Mouse (Mus musculus) intestine, postnatal 0 days (tissue): Measurements from ENCODE around the gene Gm28041. TPM values are rescaled to one million over a fixed set of nuclear protein-coding genes. Genes with fewer than 3 reads are reported as not detected.
"Not testable (repeated sequence)": the region's sequence is repeated elsewhere in the genome, so short reads cannot be mapped to it uniquely, and the experiment has no call there.

ENCODE experiments used
- ATAC-seq: fragments of 200-750 bp; cut with Nextera tagmentation; 2 replicates; pipeline ENCODE4 v1.8.0; 2017; ENCODE audit warnings: mild to moderate bottlenecking, moderate TSS enrichment, moderate library complexity
- H3K27ac ChIP-seq: fragments of 300-500 bp; sonication (generic); 2 replicates; pipeline ENCODE4 v1.5.1; 2014; ENCODE audit warnings: mild to moderate bottlenecking, low read depth, low read length, moderate library complexity
- H3K27me3 ChIP-seq: fragments of 300-500 bp; sonication (generic); replicated peaks from 2 replicates; pipeline ENCODE4 v1.6.1; 2014; ENCODE audit warnings: low read length, mixed read lengths; ENCODE audit not compliant: control insufficient read depth, insufficient read depth
- H3K36me3 ChIP-seq: fragments of 300-500 bp; sonication (generic); 2 replicates; pipeline ENCODE4 v1.6.1; 2014; ENCODE audit warnings: mild to moderate bottlenecking, moderate library complexity; ENCODE audit not compliant: control insufficient read depth, insufficient read depth
- H3K4me1 ChIP-seq: fragments of 300-500 bp; sonication (generic); replicated peaks from 2 replicates; pipeline ENCODE4 v1.6.1; 2014; ENCODE audit warnings: antibody characterized with exemption, low read length, mixed read lengths; ENCODE audit not compliant: control insufficient read depth, insufficient read depth
- H3K4me2 ChIP-seq: fragments of 300-500 bp; sonication (generic); replicated peaks from 2 replicates; pipeline ENCODE4 v1.6.1; 2014; ENCODE audit warnings: low read depth, mild to moderate bottlenecking, moderate library complexity
- H3K4me3 ChIP-seq: fragments of 300-500 bp; sonication (generic); 2 replicates; pipeline ENCODE4 v1.5.1; 2014; ENCODE audit warnings: low read depth, low read length
- H3K9ac ChIP-seq: fragments of 300-500 bp; sonication (generic); 2 replicates; pipeline ENCODE4 v1.6.1; 2014; ENCODE audit warnings: mild to moderate bottlenecking, low read depth, low read length
- H3K9me3 ChIP-seq: fragments of 300-500 bp; sonication (generic); 2 replicates; pipeline ENCODE4 v1.6.1; 2016; ENCODE audit warnings: mixed run types; ENCODE audit not compliant: control insufficient read depth
- CTCF ChIP-seq: sonication (generic); IDR thresholded peaks from 2 replicates; pipeline ENCODE4 v1.5.1; 2016; ENCODE audit warnings: low read depth, mild to moderate bottlenecking, control low read depth, antibody characterized with exemption, moderate library complexity
- WGBS: fragments of 180-500 bp; shearing (Covaris S2); extraction: QIAGEN DNeasy Blood & Tissue Kit; methylation state at CpG from one replicate; pipeline ENCODE4 v1.1.7; 2014; 5-methylcytosine and 5-hydroxymethylcytosine counted together
- polyA plus RNA-seq: library from polyadenylated mRNA; unstranded; fragments of >200 nt; fragmentation: Nextera tagmentation; extraction: Ambion mirVana; gene quantifications from 2 replicates; pipeline ENCODE4 v1.2.1, GENCODE M21; 2015

The Gm28041 gene
- polyA plus RNA-seq, 1 experiment from 2014 or later, result 0.38 TPM

DNA sequence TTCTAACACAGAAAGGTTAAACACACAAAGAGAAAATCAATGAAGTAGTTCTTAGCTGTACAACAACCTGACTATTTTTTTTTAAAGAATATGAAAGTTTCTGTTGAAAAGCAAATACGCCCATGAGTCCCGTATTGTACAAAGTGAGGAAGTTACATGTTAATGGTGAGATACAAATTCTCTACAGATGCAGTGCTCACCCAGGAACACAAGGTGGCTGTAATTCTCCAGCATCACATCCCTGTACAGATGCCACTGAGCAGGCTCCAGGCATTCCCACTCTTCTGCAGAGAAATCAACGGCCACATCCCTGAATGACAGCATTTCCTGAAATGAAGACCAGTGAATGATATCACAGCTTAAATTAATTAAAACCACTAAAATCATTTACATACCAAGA, 38.1 kb upstream of the Gm28041 start:
- peak; percentile 55 for TF ChIP-seq CTCF
- not testable (repeated sequence) for H3K4me3 ChIP-seq, ATAC-seq, H3K9me3 ChIP-seq, H3K27me3 ChIP-seq, H3K36me3 ChIP-seq, H3K4me1 ChIP-seq, H3K27ac ChIP-seq, H3K4me2 ChIP-seq, H3K9ac ChIP-seq
- 71% methylated on average over 3 of the region's 3 CpGs for WGBS

DNA sequence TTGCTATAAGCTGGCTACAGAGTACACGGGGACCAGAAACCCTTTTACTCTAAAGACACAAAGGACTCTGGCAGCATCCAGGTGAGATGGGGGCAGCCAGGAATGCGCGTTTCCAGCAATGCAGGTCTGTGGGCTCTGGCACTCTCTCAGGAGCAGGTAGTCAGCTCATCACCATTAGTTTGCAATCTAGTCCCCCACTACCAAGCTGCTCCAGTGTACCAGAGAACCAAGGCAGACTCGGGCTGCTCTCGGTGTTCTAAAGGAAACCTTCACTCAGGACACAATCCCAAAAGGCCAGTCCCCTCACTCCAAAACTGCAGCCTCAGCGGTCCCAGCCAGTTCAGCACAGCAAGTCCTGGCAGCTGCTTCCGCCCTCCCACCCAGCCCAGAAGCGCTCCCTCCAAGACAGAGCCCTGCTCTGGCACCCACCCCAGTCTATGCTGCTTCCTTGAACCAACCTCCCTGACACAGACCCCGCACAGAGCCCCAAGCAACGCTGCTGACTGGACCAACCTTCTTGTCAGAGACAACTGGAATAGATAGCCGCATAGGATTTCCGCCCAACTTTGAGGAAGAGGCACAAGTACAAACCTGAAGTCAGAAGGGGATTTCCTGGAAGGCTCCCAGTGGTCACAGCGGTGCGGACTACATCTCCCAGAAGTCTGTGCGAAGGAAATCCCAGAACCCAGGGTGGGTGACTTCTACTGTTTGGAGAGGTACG, 23.8 kb upstream of the Gm28041 start, which contains the start of gene Zfp429:
Gene Zfp429 (minus strand): TSS at position 637 of the 721 bp plus-strand sequence.
- Histone ChIP-seq H3K4me3 (peak within 1 kb of the TSS; percentile 70), H3K27ac (peak within 1 kb of the TSS; percentile 46; the same call in 1 of the 2 replicates), H3K4me2 (peak within 1 kb of the TSS; percentile 66), H3K9ac (peak within 1 kb of the TSS; percentile 46)
- 2% methylated on average over 14 of the region's 16 CpGs for WGBS
- ATAC-seq, result peak; percentile 91
- H3K4me1 ChIP-seq, H3K36me3 ChIP-seq, H3K27me3 ChIP-seq, H3K9me3 ChIP-seq: not testable (repeated sequence)

DNA sequence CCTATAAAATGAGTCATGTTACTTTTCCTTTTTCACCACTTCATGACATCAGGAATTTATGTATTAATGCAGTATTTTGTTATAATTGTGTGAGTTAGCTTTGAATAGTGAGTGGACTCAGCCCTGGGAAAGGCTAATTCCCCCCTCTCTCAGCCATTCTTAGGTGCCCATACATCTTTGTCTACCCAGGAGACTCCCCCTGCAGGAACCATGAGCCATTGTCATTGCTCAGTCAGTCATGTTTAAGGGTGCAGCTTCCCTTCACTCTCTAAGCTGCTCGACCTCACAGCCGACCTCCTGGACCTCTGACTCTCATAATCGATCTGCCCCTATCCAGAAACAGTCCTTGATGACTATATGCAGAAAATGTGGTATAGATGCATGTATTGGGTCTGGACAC, 722 bp upstream of the Gm28041 start:
- not testable (repeated sequence) for H3K27ac ChIP-seq, H3K9ac ChIP-seq, H3K9me3 ChIP-seq, ATAC-seq, H3K27me3 ChIP-seq, H3K4me3 ChIP-seq, H3K36me3 ChIP-seq, H3K4me2 ChIP-seq, H3K4me1 ChIP-seq
- 68% methylated on average over 3 of the region's 3 CpGs for WGBS
- peak; percentile 20; the same call in 1 of the 2 replicates for TF ChIP-seq CTCF

DNA sequence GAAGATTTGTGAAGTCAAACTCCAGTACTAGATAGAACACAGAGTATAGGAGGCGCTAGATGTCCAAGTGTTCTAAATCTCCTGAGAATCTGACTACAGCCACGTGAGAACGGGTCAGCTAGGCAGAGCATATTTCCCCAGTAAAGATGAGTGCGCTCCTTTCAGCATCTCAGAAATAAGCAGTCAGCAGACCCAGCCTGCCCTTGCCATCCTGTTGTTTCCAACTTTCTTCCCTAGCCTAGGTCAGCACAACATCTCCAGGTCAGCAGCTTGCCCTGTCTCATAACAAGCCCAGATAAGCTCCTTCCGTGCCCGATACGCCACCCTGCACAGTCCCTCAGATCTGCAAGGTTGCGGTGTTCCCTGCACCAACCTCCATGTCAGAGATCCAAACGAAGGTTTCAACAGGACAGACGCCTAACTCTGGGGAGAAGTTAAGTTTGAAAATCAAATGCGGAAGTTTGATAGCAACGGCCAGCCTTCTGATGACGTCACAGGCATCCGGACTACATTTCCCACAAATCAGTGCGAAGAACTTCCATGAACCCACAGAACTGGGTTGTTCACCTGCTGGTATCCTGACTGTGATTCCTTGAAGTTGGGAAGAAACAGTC, 15.3 kb downstream of the Gm28041 start, which contains the start of the genes Gm28044 and Zfp953:
Gene Gm28044 (minus strand): TSS at position 406 of the 614 bp plus-strand sequence.
Gene Zfp953 (minus strand): TSS at position 475 of the 614 bp plus-strand sequence.
- no peaks in the 10 kb centered on the region for H3K36me3 ChIP-seq
- H3K27me3 ChIP-seq, result no peaks in the 10 kb centered on the region
- H3K9me3 ChIP-seq, result no peaks in the 10 kb centered on the region
- WGBS, result under 1% methylated on average over 15 of the region's 15 CpGs
- peak within 1 kb of the TSS; percentile 67 for H3K27ac ChIP-seq
- peak; percentile 62 for TF ChIP-seq CTCF
- ATAC-seq, result peak; percentile 96
- peaks cover 5% of the 10 kb centered on the region; the same call in 1 of the 2 replicates for H3K4me1 ChIP-seq
- H3K4me2 ChIP-seq, result peak within 1 kb of the TSS; percentile 67
- peak within 1 kb of the TSS; percentile 55 for H3K9ac ChIP-seq
- H3K4me3 ChIP-seq, result peak within 1 kb of the TSS; percentile 78

DNA sequence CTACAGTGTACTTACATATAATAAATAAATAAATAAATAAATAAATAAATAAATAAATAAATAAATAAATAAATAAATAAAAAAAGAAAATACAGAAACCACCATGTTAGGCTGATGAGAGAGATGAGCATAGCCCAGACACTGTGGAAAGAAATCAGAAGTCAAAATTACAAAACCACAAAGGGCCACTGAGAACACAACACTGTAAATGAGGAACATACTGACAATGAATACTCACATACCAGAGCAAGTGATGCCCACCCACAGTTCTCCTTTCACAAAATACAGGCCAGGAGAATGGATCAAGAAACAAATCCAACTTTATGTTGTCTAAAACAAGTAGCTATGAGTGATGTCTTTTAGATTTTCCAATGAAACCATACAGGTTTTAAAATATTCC, 23.7 kb downstream of the Gm28041 start:
- no peak overlapping the region for H3K4me3 ChIP-seq
- H3K27ac ChIP-seq, result no peak overlapping the region
- H3K36me3 ChIP-seq, result no peaks in the 10 kb centered on the region
- no peaks in the 10 kb centered on the region for H3K9me3 ChIP-seq
- TF ChIP-seq CTCF, result no peak
- no peaks in the 10 kb centered on the region for H3K4me1 ChIP-seq
- no peaks in the 10 kb centered on the region for H3K27me3 ChIP-seq
- no peak overlapping the region for H3K9ac ChIP-seq
- ATAC-seq, result no peak
- no peak overlapping the region for H3K4me2 ChIP-seq

DNA sequence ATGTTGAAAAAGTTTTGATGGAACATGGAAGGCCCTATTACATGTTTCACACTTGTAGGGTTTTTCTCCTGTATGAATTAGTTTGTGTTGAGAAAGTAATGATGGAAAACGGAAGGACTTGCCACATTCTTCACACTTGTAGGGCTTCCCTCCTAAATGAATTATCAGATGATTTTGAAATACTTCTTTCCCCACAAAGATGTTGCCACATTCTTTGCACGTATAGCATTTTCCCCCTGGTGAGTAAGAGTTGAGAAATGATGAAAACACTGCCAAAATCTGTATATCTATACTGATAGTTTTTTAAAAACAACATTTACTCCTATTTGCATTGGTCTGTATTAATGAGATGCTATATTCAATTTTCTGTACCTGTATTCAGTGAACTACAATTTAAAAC, 32.1 kb downstream of the Gm28041 start:
- no peak for ATAC-seq
- no peaks in the 10 kb centered on the region for H3K9me3 ChIP-seq
- peaks cover 18% of the 10 kb centered on the region for H3K36me3 ChIP-seq
- H3K27me3 ChIP-seq, result no peaks in the 10 kb centered on the region
- H3K4me1 ChIP-seq, result no peaks in the 10 kb centered on the region
- WGBS, result 92% methylated on average over 2 of the region's 2 CpGs
- no peak overlapping the region for H3K4me3 ChIP-seq
- no peak overlapping the region for H3K27ac ChIP-seq
- no peak overlapping the region for H3K9ac ChIP-seq
- no peak for TF ChIP-seq CTCF
- no peak overlapping the region for H3K4me2 ChIP-seq
